Mouse (Mus musculus) kidney, embryonic 14.5 days (tissue): Measurements from ENCODE around the gene Zfp961. TPM values are rescaled to one million over a fixed set of nuclear protein-coding genes. Genes with fewer than 3 reads are reported as not detected.
A peak's percentile ranks its signal among the peaks of the same experiment; 100 is the strongest.
"Not testable (repeated sequence)": the region's sequence is repeated elsewhere in the genome, so short reads cannot be mapped to it uniquely, and the experiment has no call there.

Experiments
- ATAC-seq: fragments of 200-750 bp; cut with Nextera tagmentation; 2 replicates; pipeline ENCODE4 v1.8.0; 2017; ENCODE audit warnings: moderate number of reproducible peaks, mild to moderate bottlenecking, moderate TSS enrichment, moderate library complexity; ENCODE audit not compliant: low FRiP score, low TSS enrichment
- H3K27ac ChIP-seq: fragments of 300-500 bp; sonication (generic); 2 replicates; pipeline ENCODE4 v1.5.1; 2014; ENCODE audit warnings: low read depth, mild to moderate bottlenecking, low read length, moderate library complexity, mixed read lengths
- H3K27me3 ChIP-seq: fragments of 300-500 bp; sonication (generic); 2 replicates; pipeline ENCODE4 v1.6.1; 2014; ENCODE audit warnings: mild to moderate bottlenecking, low read length; ENCODE audit not compliant: control insufficient read depth, insufficient read depth
- H3K36me3 ChIP-seq: fragments of 300-500 bp; sonication (generic); 2 replicates; pipeline ENCODE4 v1.6.1; 2014; ENCODE audit warnings: low read length, mixed read lengths; ENCODE audit not compliant: control insufficient read depth, insufficient read depth
- H3K4me1 ChIP-seq: fragments of 300-500 bp; sonication (generic); 2 replicates; pipeline ENCODE4 v1.6.1; 2014; ENCODE audit warnings: low read length, mixed read lengths; ENCODE audit not compliant: control insufficient read depth, insufficient read depth
- H3K4me2 ChIP-seq: fragments of 300-500 bp; sonication (generic); replicated peaks from 2 replicates; pipeline ENCODE4 v1.6.1; 2014; ENCODE audit warnings: low read depth, mild to moderate bottlenecking, low read length
- H3K4me3 ChIP-seq: fragments of 300-500 bp; sonication (generic); 2 replicates; pipeline ENCODE4 v1.5.1; 2014; ENCODE audit warnings: mild to moderate bottlenecking, low read length
- H3K9ac ChIP-seq: fragments of 300-500 bp; sonication (generic); 2 replicates; pipeline ENCODE4 v1.6.1; 2014; ENCODE audit warnings: low read depth, mild to moderate bottlenecking, low read length, moderate library complexity
- H3K9me3 ChIP-seq: fragments of 300-500 bp; sonication (generic); 2 replicates; pipeline ENCODE4 v1.6.1; 2016; ENCODE audit warnings: low read length; ENCODE audit not compliant: control insufficient read depth
- WGBS: fragments of 180-500 bp; shearing (Covaris S2); extraction: QIAGEN DNeasy Blood & Tissue Kit; methylation state at CpG from one replicate; pipeline ENCODE4 v1.1.7; 2014; 5-methylcytosine and 5-hydroxymethylcytosine counted together
- polyA plus RNA-seq: library from polyadenylated mRNA; unstranded; fragments of >200 nt; fragmentation: Nextera tagmentation; extraction: Ambion mirVana; gene quantifications from 2 replicates; pipeline ENCODE4 v1.2.1, GENCODE M21; 2014

Zfp961 gene
- 28.3 and 32.4 TPM in 2 replicates for polyA plus RNA-seq

GRCm38 (mm10) chr8:71950482-71951221 is at the start of gene Zfp961:
Gene Zfp961 (plus strand): TSS chr8:71951038.
- peak within 1 kb of the TSS; percentile 53 for H3K4me2 ChIP-seq
- 0 out of 2 replicates have a peak, but pooled peaks cover 4% of the 10 kb centered on the region for H3K4me1 ChIP-seq

GRCm38 (mm10) chr8:71903084-71903483 is 47.8 kb upstream of the Zfp961 start:
- not testable (repeated sequence) for H3K27me3 ChIP-seq, H3K9me3 ChIP-seq, H3K36me3 ChIP-seq, H3K4me3 ChIP-seq, H3K9ac ChIP-seq, H3K27ac ChIP-seq, H3K4me2 ChIP-seq, H3K4me1 ChIP-seq, ATAC-seq
- 73% methylated on average over 1 of the region's 1 CpGs for WGBS

More at GRCm38 (mm10) chr8:71950482-71951221, at the start of gene Zfp961:
- peak within 1 kb of the TSS; percentile 55 for H3K4me3 ChIP-seq
- H3K9me3 ChIP-seq = peaks cover 13% of the 10 kb centered on the region
- 4% methylated on average over 34 of the region's 34 CpGs for WGBS
- ATAC-seq = peak; percentile 100
- peak within 1 kb of the TSS; percentile 62 for H3K9ac ChIP-seq
- H3K27me3 ChIP-seq = no peaks in the 10 kb centered on the region
- peaks cover 2% of the 10 kb centered on the region; the same call in 1 of the 2 replicates for H3K36me3 ChIP-seq
- H3K27ac ChIP-seq = peak within 1 kb of the TSS; percentile 47; the same call in 1 of the 2 replicates

GRCm38 (mm10) chr8:71906809-71907208 is 44.0 kb upstream of the Zfp961 start:
- no peak overlapping the region for H3K9ac ChIP-seq
- H3K36me3 ChIP-seq = no peaks in the 10 kb centered on the region
- no peaks in the 10 kb centered on the region for H3K27me3 ChIP-seq
- 86% methylated on average over 1 of the region's 1 CpGs for WGBS
- H3K4me2 ChIP-seq = no peak overlapping the region
- H3K27ac ChIP-seq = no peak overlapping the region
- H3K4me1 ChIP-seq = no peaks in the 10 kb centered on the region
- H3K4me3 ChIP-seq = no peak overlapping the region
- H3K9me3 ChIP-seq = no peaks in the 10 kb centered on the region
- ATAC-seq = no peak

- no peak overlapping the region for H3K9ac ChIP-seq
- no peak for ATAC-seq
Observed at GRCm38 (mm10) chr8:71907798-71908257, 43.0 kb upstream of the Zfp961 start.

GRCm38 (mm10) chr8:71908309-71909261 is 42.3 kb upstream of the Zfp961 start, which contains the start of the genes Zfp882 and Zfp617:
Gene Zfp882 (plus strand): TSS chr8:71908608.
Gene Zfp617 (plus strand): TSS chr8:71908635.
- no peaks in the 10 kb centered on the region for H3K27me3 ChIP-seq
- WGBS = 7% methylated on average over 46 of the region's 47 CpGs

More at GRCm38 (mm10) chr8:71907798-71908257, 43.0 kb upstream of the Zfp961 start:
- Histone ChIP-seq H3K4me2 (peak overlapping the region; percentile 46), H3K9me3 (no peaks in the 10 kb centered on the region), H3K27me3 (no peaks in the 10 kb centered on the region), H3K27ac (no peak overlapping the region), H3K4me1 (no peaks in the 10 kb centered on the region), H3K36me3 (no peaks in the 10 kb centered on the region), H3K4me3 (peak overlapping the region; percentile 65; the same call in 1 of the 2 replicates)
- 94% methylated on average over 5 of the region's 5 CpGs for WGBS

GRCm38 (mm10) chr8:71912286-71912685 is 38.6 kb upstream of the Zfp961 start:
- Histone ChIP-seq H3K4me2 (no peak overlapping the region), H3K9me3 (no peaks in the 10 kb centered on the region), H3K27ac (no peak overlapping the region), H3K9ac (no peak overlapping the region), H3K36me3 (peaks cover 16% of the 10 kb centered on the region; the same call in 1 of the 2 replicates), H3K4me3 (no peak overlapping the region), H3K4me1 (no peaks in the 10 kb centered on the region), H3K27me3 (no peaks in the 10 kb centered on the region)
- WGBS = 92% methylated on average over 2 of the region's 2 CpGs
- ATAC-seq = no peak

More at GRCm38 (mm10) chr8:71908309-71909261, 42.3 kb upstream of the Zfp961 start, which contains the start of the genes Zfp882 and Zfp617:
- Histone ChIP-seq H3K9me3 (no peaks in the 10 kb centered on the region), H3K9ac (peak within 1 kb of the TSS; percentile 84), H3K4me2 (peak within 1 kb of the TSS; percentile 46), H3K36me3 (0 out of 2 replicates have a peak, but pooled peaks cover 2% of the 10 kb centered on the region), H3K4me3 (peak within 1 kb of the TSS; percentile 65), H3K4me1 (no peaks in the 10 kb centered on the region), H3K27ac (peak within 1 kb of the TSS; percentile 97)
- ATAC-seq = peak; percentile 95

- ATAC-seq = peak; percentile 100
- Histone ChIP-seq H3K27ac (peak overlapping the region; percentile 98), H3K36me3 (no peaks in the 10 kb centered on the region; the same call in 1 of the 2 replicates), H3K4me3 (peak overlapping the region; percentile 72), H3K9ac (peak overlapping the region; percentile 88), H3K27me3 (no peaks in the 10 kb centered on the region), H3K4me1 (no peaks in the 10 kb centered on the region), H3K9me3 (no peaks in the 10 kb centered on the region), H3K4me2 (peak overlapping the region; percentile 62)
- WGBS = under 1% methylated on average over 57 of the region's 57 CpGs
Observed at GRCm38 (mm10) chr8:71922567-71923401, 28.1 kb upstream of the Zfp961 start.

- Histone ChIP-seq H3K9me3 (no peaks in the 10 kb centered on the region), H3K9ac (no peak overlapping the region), H3K27ac (no peak overlapping the region), H3K4me1 (no peaks in the 10 kb centered on the region), H3K4me3 (no peak overlapping the region), H3K27me3 (no peaks in the 10 kb centered on the region), H3K36me3 (peaks cover 19% of the 10 kb centered on the region), H3K4me2 (no peak overlapping the region)
- no peak for ATAC-seq
- WGBS = 94% methylated on average over 5 of the region's 5 CpGs
Observed at GRCm38 (mm10) chr8:71925791-71926190, 25.0 kb upstream of the Zfp961 start.
